ENCODE assay signal across 8 mouse cellular contexts in genomic region chr1:97768089-97768488, GRCm38 (mm10). TPM values are rescaled to one million over a fixed set of nuclear protein-coding genes. Genes with fewer than 3 reads are reported as not detected.
DNase-seq lines count a peak whose midpoint lies in the region; ATAC-seq lines count a peak whose summit lies in the region.
"Had no signal": no experiment of that assay in that cellular context is flagged by ENCODE, and none has a peak within 500 bp of the region (broad histone marks: within the 10 kb centered on the region; RNA-seq: fewer than 3 reads in every experiment).

No protein-coding gene starts in this region.

- no peak for ATAC-seq in megakaryocyte, adult 5-6 weeks (ENCODE audit: poor library complexity, severe bottlenecking)
- no peak for ATAC-seq in forebrain, embryonic 13.5 days
- no peak for ATAC-seq in limb, embryonic 12.5 days (ENCODE audit: insufficient number of reproducible peaks, insufficient read depth, low FRiP score, low TSS enrichment, low read depth)
- no peak for ATAC-seq in stomach, embryonic 15.5 days (ENCODE audit: insufficient read depth, low FRiP score, low read depth)
- no peak for ATAC-seq in megakaryocyte-erythroid progenitor cell, adult 5-6 weeks (replicated peaks; ENCODE audit: low FRiP score, low TSS enrichment, poor library complexity, severe bottlenecking)

- no peaks in the 10 kb centered on the region for H3K9me3 ChIP-seq in megakaryocyte, embryonic 14.5 days
- no peaks in the 10 kb centered on the region for H3K9me3 ChIP-seq in forebrain, embryonic 13.5 days (replicated peaks)
- H3K9me3 ChIP-seq in limb, embryonic 12.5 days: no peaks in the 10 kb centered on the region
- H3K9me3 ChIP-seq in stomach, embryonic 15.5 days: no peaks in the 10 kb centered on the region

- DNase-seq in urinary bladder, adult 2 months (ENCODE audit: low spot score): no peak
- DNase-seq: adrenal gland, adult 2 months had no signal

- H3K4me1 ChIP-seq in megakaryocyte, embryonic 14.5 days: peaks cover 58% of the 10 kb centered on the region
- H3K4me1 ChIP-seq in forebrain, embryonic 13.5 days: peaks cover 23% of the 10 kb centered on the region
- H3K4me1 ChIP-seq in limb, embryonic 12.5 days (replicated peaks): peaks cover 16% of the 10 kb centered on the region
- 0 out of 2 replicates have a peak, but pooled peaks cover 5% of the 10 kb centered on the region for H3K4me1 ChIP-seq in stomach, embryonic 15.5 days

- H3K4me3 ChIP-seq in megakaryocyte, embryonic 14.5 days (replicated peaks): peak overlapping the region; percentile 99
- H3K4me3 ChIP-seq in forebrain, embryonic 13.5 days: peak overlapping the region; percentile 96
- H3K4me3 ChIP-seq in limb, embryonic 12.5 days (replicated peaks): no peak overlapping the region
- no peak overlapping the region for H3K4me3 ChIP-seq in stomach, embryonic 15.5 days (replicated peaks)

- no peak overlapping the region for H3K27ac ChIP-seq in forebrain, embryonic 13.5 days
- no peak overlapping the region for H3K27ac ChIP-seq in limb, embryonic 12.5 days
- no peak overlapping the region for H3K27ac ChIP-seq in stomach, embryonic 15.5 days

- 84% methylated on average over 2 of the region's 2 CpGs for WGBS in forebrain, embryonic 13.5 days
- WGBS in limb, embryonic 12.5 days: 86% methylated on average over 2 of the region's 2 CpGs
- WGBS in stomach, embryonic 15.5 days: 68% methylated on average over 2 of the region's 2 CpGs

- peaks cover 11% of the 10 kb centered on the region for H3K36me3 ChIP-seq in megakaryocyte, embryonic 14.5 days (replicated peaks; ENCODE audit: low read length)
- no peaks in the 10 kb centered on the region for H3K36me3 ChIP-seq in forebrain, embryonic 13.5 days (ENCODE audit: poor library complexity, severe bottlenecking)
- 0 out of 2 replicates have a peak, but pooled peaks cover 4% of the 10 kb centered on the region for H3K36me3 ChIP-seq in limb, embryonic 12.5 days
- H3K36me3 ChIP-seq in stomach, embryonic 15.5 days: no peaks in the 10 kb centered on the region

- H3K9ac ChIP-seq in forebrain, embryonic 13.5 days: peak overlapping the region; percentile 45; the same call in 1 of the 2 replicates
- no peak overlapping the region for H3K9ac ChIP-seq in limb, embryonic 12.5 days (replicated peaks)
- H3K9ac ChIP-seq in stomach, embryonic 15.5 days: no peak overlapping the region

- peak overlapping the region; percentile 82 for H3K4me2 ChIP-seq in forebrain, embryonic 13.5 days
- H3K4me2 ChIP-seq in limb, embryonic 12.5 days: peak overlapping the region; percentile 59
- peak overlapping the region; percentile 17 for H3K4me2 ChIP-seq in stomach, embryonic 15.5 days

- H3K27me3 ChIP-seq in megakaryocyte, embryonic 14.5 days (replicated peaks): no peaks in the 10 kb centered on the region
- no peaks in the 10 kb centered on the region for H3K27me3 ChIP-seq in forebrain, embryonic 13.5 days
- peaks cover 3% of the 10 kb centered on the region; the same call in 1 of the 2 replicates for H3K27me3 ChIP-seq in limb, embryonic 12.5 days
- no peaks in the 10 kb centered on the region for H3K27me3 ChIP-seq in stomach, embryonic 15.5 days (replicated peaks)

RNA-seq across cellular contexts. Expression of gene Gin1, which starts 1.9 kb away (rescaled TPM):
- polyA plus RNA-seq in megakaryocyte, embryonic 14.5 days (2012; ENCODE audit: insufficient read depth, low replicate concordance): 1.2 TPM in 1 of 2 replicates, not detected in the other
- total RNA-seq in megakaryocyte, adult 5-6 weeks (2015): 18.5 and 25.4 TPM in 2 replicates
- 8.6 and 11.2 TPM in 2 replicates for total RNA-seq in megakaryocyte, adult 5-6 weeks (2017)
- polyA plus RNA-seq in forebrain, embryonic 13.5 days (2015; fragmentation: Nextera tagmentation; extraction: Ambion mirVana): 22.1 and 23.2 TPM in 2 replicates
- polyA plus RNA-seq in limb, embryonic 12.5 days (2016; fragmentation: Nextera tagmentation; extraction: Ambion mirVana): 15.4 and 20.3 TPM in 2 replicates
- 18.4 and 18.8 TPM in 2 replicates for polyA plus RNA-seq in stomach, embryonic 15.5 days (2015; fragmentation: Nextera tagmentation; extraction: Ambion mirVana)
- 24.4 and 45.6 TPM in 2 replicates for total RNA-seq in megakaryocyte-erythroid progenitor cell, adult 5-6 weeks (2014; fragmentation: Nextera tagmentation)
- total RNA-seq in megakaryocyte-erythroid progenitor cell, adult 5-6 weeks (2017): 20.6 and 26.7 TPM in 2 replicates
- polyA plus RNA-seq in urinary bladder, adult 2 months (2012; rRNA removed): 8.6 and 9.2 TPM in 2 replicates

RNA-seq across cellular contexts. Expression of gene Ppip5k2, which starts 2.1 kb away (rescaled TPM):
- polyA plus RNA-seq in megakaryocyte, embryonic 14.5 days (2012; ENCODE audit: insufficient read depth, low replicate concordance): 0.52 and 2.9 TPM in 2 replicates
- total RNA-seq in megakaryocyte, adult 5-6 weeks (2015): 33.2 and 35.7 TPM in 2 replicates
- total RNA-seq in megakaryocyte, adult 5-6 weeks (2017): 44.4 and 45.2 TPM in 2 replicates
- polyA plus RNA-seq in forebrain, embryonic 13.5 days (2015; fragmentation: Nextera tagmentation; extraction: Ambion mirVana): 44.8 and 51.7 TPM in 2 replicates
- polyA plus RNA-seq in limb, embryonic 12.5 days (2016; fragmentation: Nextera tagmentation; extraction: Ambion mirVana): 48.1 and 50.8 TPM in 2 replicates
- polyA plus RNA-seq in stomach, embryonic 15.5 days (2015; fragmentation: Nextera tagmentation; extraction: Ambion mirVana): 28.1 and 33.3 TPM in 2 replicates
- total RNA-seq in megakaryocyte-erythroid progenitor cell, adult 5-6 weeks (2014; fragmentation: Nextera tagmentation): 46.1 and 56.8 TPM in 2 replicates
- total RNA-seq in megakaryocyte-erythroid progenitor cell, adult 5-6 weeks (2017): 54.8 and 61.1 TPM in 2 replicates
- polyA plus RNA-seq in urinary bladder, adult 2 months (2012; rRNA removed): 10.5 and 10.9 TPM in 2 replicates

Comparison
In these comparisons a context has a peak if more than half of its experiments do, and no peak if none do; other contexts are left out.
1. H3K4me3 ChIP-seq: peak in megakaryocyte, embryonic 14.5 days (single experiment) and forebrain, embryonic 13.5 days (single experiment); none in limb, embryonic 12.5 days (single experiment) and stomach, embryonic 15.5 days (single experiment).
2. H3K4me2 ChIP-seq: peak in every context shown above with its lines; median percentile 82 in forebrain, embryonic 13.5 days; 59 in limb, embryonic 12.5 days; 17 in stomach, embryonic 15.5 days.